Mouse (Mus musculus): ENCODE data around the gene B430305J03Rik. TPM values are rescaled to one million over a fixed set of nuclear protein-coding genes. Genes with fewer than 3 reads are reported as not detected.

Gene B430305J03Rik
- total and polyA plus RNA-seq, 3 experiments, result not detected

- DNase-seq (ENCODE audit: extremely low read depth), result no peak
- Histone ChIP-seq H3K36me3 (replicated peaks in 1 of 2; ENCODE audit: control insufficient read depth in 1 of 2, insufficient read depth in 1 of 2, low read length in 1 of 2) (no peaks in the 10 kb centered on the region), H3K27me3 (replicated peaks) (no peaks in the 10 kb centered on the region), H3K4me3 (replicated peaks in 1 of 3; ENCODE audit: low read depth in 2 of 3, low read length in 2 of 3, poor library complexity in 1 of 3) (no peak overlapping the region), H3K9me3 (replicated peaks; ENCODE audit: low read length) (peaks cover 42% of the 10 kb centered on the region), H3K79me2 (replicated peaks; ENCODE audit: control insufficient read depth, extremely low read depth, insufficient read depth, poor library complexity, severe bottlenecking) (no peaks in the 10 kb centered on the region), H3K27ac (ENCODE audit: insufficient read depth, low read depth) (no peak overlapping the region), H3K4me2 (ENCODE audit: insufficient read depth, low read depth, poor library complexity, severe bottlenecking) (no peak overlapping the region), H3K9ac (ENCODE audit: insufficient read depth, low read depth) (no peak overlapping the region), H3K4me1 (ENCODE audit: control insufficient read depth in 1 of 2, insufficient read depth in 2 of 2) (no peaks in the 10 kb centered on the region)
- in situ Hi-C loops (cut with MboI; ENCODE audit: low pct_ligation_motif_present, low pct_unique_long_range_greater_than_20kb, low sequenced_read_pairs), result no loop called here
- dilution Hi-C loops (cut with MboI; ENCODE audit: extremely low pct_ligation_motif_present, extremely low pct_unique_long_range_greater_than_20kb, low sequenced_read_pairs), result no loop called here
- TF ChIP-seq NELFE (IDR thresholded peaks at IDR 0.05; ENCODE audit: low read depth, low read length), result no peak
- TF ChIP-seq NRF1 (IDR thresholded peaks at IDR 0.05; ENCODE audit: low read depth, low read length), result no peak
- TF ChIP-seq POLR2A (IDR thresholded peaks at IDR 0.05; ENCODE audit: low read depth, low read length), result no peak
- no peak for TF ChIP-seq PAX5 (IDR thresholded peaks at IDR 0.05; ENCODE audit: low read length)
- TF ChIP-seq JUN (IDR thresholded peaks at IDR 0.05; ENCODE audit: insufficient read depth, low read depth, low read length), result no peak
- no peak for TF ChIP-seq CHD2 (IDR thresholded peaks at IDR 0.05; ENCODE audit: low read length)
- TF ChIP-seq ZC3H11A (IDR thresholded peaks at IDR 0.05; ENCODE audit: low read depth, low read length), result no peak
- no peak for TF ChIP-seq USF2 (conservative IDR thresholded peaks at IDR 0.05; ENCODE audit: low read depth, low read length)
Observed at GRCm38 (mm10) chr3:61345636-61346035, 20.1 kb downstream of the B430305J03Rik start.

- in situ Hi-C loops (cut with MboI; ENCODE audit: low pct_ligation_motif_present, low pct_unique_long_range_greater_than_20kb, low sequenced_read_pairs), result no loop called here
- H3K4me2 ChIP-seq (ENCODE audit: insufficient read depth, low read depth, poor library complexity, severe bottlenecking), result no peak overlapping the region
- no peaks in the 10 kb centered on the region for H3K79me2 ChIP-seq (replicated peaks; ENCODE audit: control insufficient read depth, extremely low read depth, insufficient read depth, poor library complexity, severe bottlenecking)
- H3K4me1 ChIP-seq (ENCODE audit: control insufficient read depth in 1 of 2, insufficient read depth in 2 of 2), result no peaks in the 10 kb centered on the region
- no peak for DNase-seq (ENCODE audit: extremely low read depth)
- H3K9ac ChIP-seq (ENCODE audit: insufficient read depth, low read depth), result no peak overlapping the region
- no peaks in the 10 kb centered on the region for H3K27me3 ChIP-seq (replicated peaks)
- dilution Hi-C loops (cut with MboI; ENCODE audit: extremely low pct_ligation_motif_present, extremely low pct_unique_long_range_greater_than_20kb, low sequenced_read_pairs), result no loop called here
- TF ChIP-seq ZKSCAN1 (IDR thresholded peaks at IDR 0.05; ENCODE audit: borderline replicate concordance, low read depth, low read length) (no peak), SMC3 (IDR thresholded peaks at IDR 0.05; ENCODE audit: low read depth, low read length) (no peak), ZNF384 (IDR thresholded peaks at IDR 0.05; ENCODE audit: low read depth, low read length) (no peak), SIN3A (IDR thresholded peaks at IDR 0.05; ENCODE audit: low read length) (no peak), NELFE (IDR thresholded peaks at IDR 0.05; ENCODE audit: low read depth, low read length) (no peak), EP300 (IDR thresholded peaks at IDR 0.05; ENCODE audit: low read length) (no peak), RCOR1 (conservative IDR thresholded peaks at IDR 0.05; ENCODE audit: low read depth, low read length) (no peak)
- H3K36me3 ChIP-seq (replicated peaks in 1 of 2; ENCODE audit: control insufficient read depth in 1 of 2, insufficient read depth in 1 of 2, low read length in 1 of 2), result no peaks in the 10 kb centered on the region
- H3K4me3 ChIP-seq (replicated peaks in 1 of 3; ENCODE audit: low read depth in 2 of 3, low read length in 2 of 3, poor library complexity in 1 of 3), result no peak overlapping the region
- peaks cover 41% of the 10 kb centered on the region for H3K9me3 ChIP-seq (replicated peaks; ENCODE audit: low read length)
- H3K27ac ChIP-seq (ENCODE audit: insufficient read depth, low read depth), result no peak overlapping the region
Observed at GRCm38 (mm10) chr3:61344031-61344430, 21.7 kb downstream of the B430305J03Rik start.

- Histone ChIP-seq H3K4me1 (ENCODE audit: control insufficient read depth in 1 of 2, insufficient read depth in 2 of 2) (no peaks in the 10 kb centered on the region), H3K36me3 (replicated peaks in 1 of 2; ENCODE audit: control insufficient read depth in 1 of 2, insufficient read depth in 1 of 2, low read length in 1 of 2) (no peaks in the 10 kb centered on the region), H3K79me2 (replicated peaks; ENCODE audit: control insufficient read depth, extremely low read depth, insufficient read depth, poor library complexity, severe bottlenecking) (no peaks in the 10 kb centered on the region), H3K9me3 (replicated peaks; ENCODE audit: low read length) (peaks cover 40% of the 10 kb centered on the region), H3K27ac (ENCODE audit: insufficient read depth, low read depth) (no peak overlapping the region), H3K27me3 (replicated peaks) (no peaks in the 10 kb centered on the region), H3K9ac (ENCODE audit: insufficient read depth, low read depth) (no peak overlapping the region), H3K4me2 (ENCODE audit: insufficient read depth, low read depth, poor library complexity, severe bottlenecking) (no peak overlapping the region), H3K4me3 (replicated peaks in 1 of 3; ENCODE audit: low read depth in 2 of 3, low read length in 2 of 3, poor library complexity in 1 of 3) (no peak overlapping the region)
- no peak for DNase-seq (ENCODE audit: extremely low read depth)
- in situ Hi-C loops (cut with MboI; ENCODE audit: low pct_ligation_motif_present, low pct_unique_long_range_greater_than_20kb, low sequenced_read_pairs) (no loop called here), dilution Hi-C loops (cut with MboI; ENCODE audit: extremely low pct_ligation_motif_present, extremely low pct_unique_long_range_greater_than_20kb, low sequenced_read_pairs) (no loop called here)
- TF ChIP-seq RCOR1 (conservative IDR thresholded peaks at IDR 0.05; ENCODE audit: low read depth, low read length), result no peak
- no peak for TF ChIP-seq ELF1 (IDR thresholded peaks at IDR 0.05; ENCODE audit: low read depth, low read length)
- TF ChIP-seq MAX (IDR thresholded peaks at IDR 0.05; ENCODE audit: low read length), result no peak
- TF ChIP-seq KAT2A (IDR thresholded peaks at IDR 0.05; ENCODE audit: insufficient replicate concordance, low read length), result no peak
- TF ChIP-seq TBP (conservative IDR thresholded peaks at IDR 0.05; ENCODE audit: low read depth, low read length), result no peak
- TF ChIP-seq CTCF (conservative IDR thresholded peaks at IDR 0.05 in 1 of 2, IDR thresholded peaks at IDR 0.05 in 1 of 2; ENCODE audit: low read depth in 2 of 2, low read length in 2 of 2), result no peak
- no peak for TF ChIP-seq JUN (IDR thresholded peaks at IDR 0.05; ENCODE audit: insufficient read depth, low read depth, low read length)
- no peak for TF ChIP-seq USF1 (IDR thresholded peaks at IDR 0.05; ENCODE audit: low read depth, low read length)
Observed at GRCm38 (mm10) chr3:61340321-61340720, 25.4 kb downstream of the B430305J03Rik start.

Data from CH12.LX (cell line).